Mouse (Mus musculus): ENCODE measurements at regions not wholly inside any gene's neighbourhood (a gene's known extent, or its start where the extent isn't known, plus 50 kb on each side); places are given as distances from the start of the nearest gene placed in this dataset.

DNA sequence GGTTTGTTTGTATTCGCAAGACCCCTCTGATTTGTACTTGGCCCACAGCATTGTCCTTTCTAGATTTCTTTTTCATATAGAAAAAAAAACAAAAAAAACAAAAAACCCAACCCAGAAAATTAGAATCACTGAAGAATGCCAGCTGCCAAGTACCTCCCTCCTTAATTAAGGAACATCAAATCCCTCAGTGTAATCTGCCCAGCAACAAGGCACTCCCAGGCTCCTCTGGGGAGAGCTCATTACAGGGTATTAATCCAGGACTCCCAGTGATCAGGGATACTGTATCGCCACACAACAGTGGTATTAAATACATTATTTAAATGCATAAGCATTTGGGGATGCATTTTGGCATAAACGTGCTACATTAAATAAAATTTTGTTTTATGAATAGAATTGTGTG, 1023.1 kb downstream of the Adgrl2 start:
- no peak for DNase-seq

DNA sequence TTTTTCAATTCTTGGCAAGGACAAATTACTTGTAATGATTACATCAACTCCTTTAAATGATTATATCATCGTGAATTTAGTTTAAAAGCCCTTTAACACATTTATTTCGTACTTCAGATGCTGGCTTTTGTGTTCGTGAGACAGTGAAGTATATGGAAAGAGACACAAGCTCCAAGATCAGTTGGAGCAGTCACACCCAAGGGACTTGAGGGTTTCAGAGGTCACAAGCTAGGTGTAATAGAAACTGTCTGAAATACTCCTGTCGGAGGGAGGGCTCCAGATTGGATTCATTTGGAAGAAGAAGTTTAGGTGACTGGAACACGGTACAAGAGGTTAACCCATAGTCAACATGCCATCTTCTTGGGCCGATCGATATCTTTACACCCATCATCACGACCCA, 1023.5 kb downstream of the Adgrl2 start:
- no peak for DNase-seq

DNA sequence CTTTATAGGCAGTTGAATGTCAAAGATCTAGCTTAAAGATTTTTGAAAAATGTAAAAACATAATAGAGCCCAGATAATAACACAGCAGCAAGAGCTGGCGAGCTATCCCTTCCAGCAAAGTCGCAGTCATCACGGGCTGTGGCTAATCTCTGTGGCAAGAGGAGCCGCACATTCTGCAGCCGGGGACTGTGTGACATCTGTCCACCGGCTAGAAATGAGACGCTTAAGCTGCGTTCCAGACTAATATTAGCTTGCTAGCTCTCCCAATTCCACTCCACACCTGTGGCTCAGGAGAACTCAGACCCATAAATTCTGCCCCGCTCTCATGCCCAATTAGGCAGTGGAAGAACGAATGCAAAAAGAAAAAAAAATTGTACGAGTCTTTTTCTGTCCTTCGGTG, 1024.0 kb downstream of the Adgrl2 start:
- no peak for DNase-seq

DNA sequence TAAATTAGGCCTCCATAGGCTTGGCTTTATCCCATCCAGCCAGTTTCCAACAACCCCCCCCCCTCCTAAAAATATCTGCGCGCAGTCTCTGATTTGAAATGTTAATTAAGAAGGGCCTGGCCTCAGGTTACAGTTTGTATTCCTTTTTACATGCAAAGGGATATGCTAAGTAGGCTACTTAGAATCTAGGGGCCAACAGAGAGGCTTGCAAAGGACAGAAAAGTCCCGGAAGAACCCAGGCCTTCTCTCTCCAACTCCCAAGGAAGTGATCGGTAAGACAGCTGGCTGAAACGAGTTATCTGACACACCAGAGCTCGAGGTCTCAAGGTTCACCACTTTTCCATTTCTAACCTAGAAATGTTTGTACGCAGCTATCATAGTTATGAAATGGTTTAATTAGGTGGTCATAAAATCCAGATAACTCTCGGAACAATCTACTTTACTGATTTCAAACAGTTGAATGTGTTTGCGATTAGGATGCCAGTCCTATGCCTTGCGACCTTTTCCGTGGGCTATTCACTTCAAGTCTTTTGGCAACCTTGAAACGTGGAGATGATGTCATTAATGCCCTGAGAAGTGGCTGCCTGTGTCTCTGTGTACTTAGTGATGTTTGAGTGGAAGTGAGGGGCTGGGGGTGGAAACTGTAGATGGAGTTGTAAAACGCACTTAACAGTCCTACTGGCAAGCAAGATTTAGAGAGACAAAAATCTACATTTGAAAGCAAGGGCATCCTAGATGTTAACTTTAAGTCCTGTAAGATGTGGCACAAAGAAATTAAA, 1026.5 kb downstream of the Adgrl2 start:
- DNase-seq, result no peak

DNA sequence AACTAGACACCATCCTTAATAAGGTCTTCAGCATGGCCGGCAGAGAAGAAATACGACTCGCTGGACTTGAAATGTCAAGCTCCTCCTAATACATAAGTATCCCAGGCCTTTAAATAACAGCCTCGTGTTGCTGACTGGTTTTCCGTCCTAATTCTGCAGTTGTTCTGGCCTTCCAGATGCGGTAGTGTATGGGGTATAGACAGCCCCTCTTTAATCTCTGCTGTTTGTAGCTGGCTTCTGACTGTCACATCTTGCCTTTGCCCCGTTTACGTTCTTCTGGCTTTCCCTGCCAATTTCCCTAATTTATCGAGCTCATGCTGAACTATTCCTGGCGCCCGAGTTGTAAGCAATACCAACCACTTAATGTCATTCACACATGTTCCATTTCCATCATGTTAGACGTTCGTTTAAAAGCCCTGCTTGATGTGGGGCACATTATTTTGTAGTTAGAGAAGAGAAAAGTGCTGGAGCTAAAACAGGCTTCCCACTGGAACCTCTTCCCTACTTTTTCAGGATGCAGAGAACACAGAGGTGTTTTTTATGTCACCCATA, 1042.2 kb downstream of the Adgrl2 start:
- no peak for DNase-seq

DNA sequence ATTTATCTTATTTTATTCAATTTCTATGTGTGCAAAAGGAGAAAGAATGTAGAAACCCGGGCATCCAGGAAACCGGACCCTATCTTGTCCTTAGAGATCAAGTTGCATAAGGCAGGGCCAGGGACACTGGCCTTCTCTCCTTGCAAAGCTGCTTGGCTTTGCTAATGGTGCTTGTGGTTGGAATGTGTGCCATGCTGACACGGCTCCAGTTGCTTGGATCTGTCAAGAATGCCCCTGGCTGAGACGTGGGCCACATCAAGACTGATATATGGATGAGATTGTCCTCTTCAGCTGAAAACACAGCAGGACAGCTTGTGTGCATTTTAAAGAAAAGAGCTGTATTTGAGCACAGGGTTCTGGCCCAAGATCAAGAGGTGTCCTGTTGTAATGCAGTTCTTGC, 1047.0 kb downstream of the Adgrl2 start:
- DNase-seq, result no peak

DNA sequence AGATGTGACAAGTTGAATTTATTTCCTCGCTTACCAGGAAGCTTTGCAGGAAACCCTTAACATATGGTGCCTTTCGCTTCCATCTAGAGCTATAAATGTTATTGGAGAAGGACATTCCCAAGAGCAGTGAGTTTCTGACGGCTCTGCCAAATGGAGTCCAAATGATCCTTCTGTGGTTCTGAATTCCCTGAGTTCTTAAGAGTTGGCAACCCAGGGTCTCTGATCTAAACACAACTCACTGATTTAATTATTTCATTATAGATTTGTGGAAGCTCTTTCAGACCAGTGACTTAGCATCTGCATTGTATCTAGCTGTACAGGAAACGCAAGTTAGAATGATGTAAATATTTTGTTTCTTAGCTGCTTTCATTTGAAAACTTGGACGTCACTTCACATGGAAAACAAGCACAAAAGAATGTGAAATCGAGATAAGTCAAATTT, 1059.5 kb downstream of the Adgrl2 start:
- no peak for DNase-seq

DNA sequence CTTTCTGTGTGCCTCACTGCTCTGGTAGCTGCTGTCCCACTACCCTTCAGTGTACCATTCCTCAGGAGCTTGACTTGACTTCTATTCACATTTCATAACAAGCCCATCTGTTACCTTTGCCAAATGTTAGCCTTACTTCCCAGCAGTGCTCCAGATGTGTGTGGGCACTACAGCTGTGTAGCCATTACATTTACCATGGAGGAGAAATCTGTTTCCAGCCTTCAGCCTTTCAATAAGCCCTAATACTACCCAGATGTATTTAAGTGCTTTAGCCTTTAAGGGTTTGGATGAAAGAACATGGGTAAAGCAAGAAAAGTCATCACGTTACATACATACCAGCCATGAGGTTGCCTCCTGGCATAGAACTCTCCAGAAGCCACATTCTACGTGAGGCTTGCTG, 1068.0 kb downstream of the Ttll7 start:
- no peak for DNase-seq

DNA sequence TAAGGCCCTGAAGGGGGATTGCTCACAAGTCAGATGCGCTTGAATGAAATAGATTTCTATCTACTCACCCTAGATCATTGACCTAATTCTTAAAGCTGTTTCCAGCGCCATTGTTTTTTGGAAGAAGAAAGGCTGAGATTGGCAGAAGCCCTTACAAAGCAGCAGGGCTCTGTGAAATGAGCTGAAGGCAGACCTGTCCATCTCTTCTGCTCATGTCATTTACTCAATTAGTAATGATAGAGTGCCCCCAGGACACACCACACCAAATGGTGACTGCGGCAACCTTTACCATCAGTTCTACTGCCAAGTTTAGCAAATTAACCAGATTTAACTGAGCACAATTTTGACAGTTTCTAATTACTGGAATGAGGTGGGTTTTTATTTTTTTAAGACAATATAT, 1067.5 kb downstream of the Ttll7 start:
- no peak for DNase-seq

DNA sequence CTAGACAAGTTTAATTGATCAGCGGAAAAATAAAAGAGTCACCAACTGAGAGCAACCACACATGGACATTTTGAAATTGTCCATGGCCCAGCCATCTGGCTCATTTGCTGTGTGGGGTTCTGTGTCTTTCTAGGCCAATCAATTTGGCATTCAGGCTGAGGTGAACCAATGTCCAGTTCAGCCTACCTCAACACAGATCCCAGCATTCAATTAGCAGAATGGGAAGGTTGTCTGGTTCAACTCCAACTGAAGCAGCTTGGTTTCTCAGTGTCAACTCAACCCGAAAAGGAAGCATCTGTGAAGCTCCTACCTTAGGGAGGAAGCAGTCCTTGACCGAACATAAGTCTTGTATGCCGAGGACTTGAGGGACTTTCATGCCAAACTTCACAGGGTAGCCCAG, 1067.0 kb downstream of the Ttll7 start:
- no peak for DNase-seq

DNA sequence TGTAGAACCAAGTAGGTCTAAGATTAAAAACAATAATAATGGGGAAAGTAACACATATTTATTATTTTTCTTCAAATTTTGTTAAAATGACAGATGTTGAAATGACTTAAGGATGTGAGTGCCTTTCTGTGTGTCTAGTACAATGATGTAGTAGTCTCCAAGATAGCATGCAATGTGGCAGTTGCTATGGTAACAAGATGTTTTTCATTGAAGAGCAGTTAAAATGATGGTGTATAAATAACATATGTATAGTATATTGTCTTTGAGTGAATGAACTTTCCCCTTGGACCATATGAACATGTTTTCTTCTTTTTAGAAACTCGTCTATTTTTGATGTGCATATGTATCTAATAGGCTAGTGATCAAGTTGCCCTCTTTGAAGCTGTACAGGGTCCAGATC, 1044.6 kb downstream of the Ttll7 start:
- DNase-seq, result no peak

DNA sequence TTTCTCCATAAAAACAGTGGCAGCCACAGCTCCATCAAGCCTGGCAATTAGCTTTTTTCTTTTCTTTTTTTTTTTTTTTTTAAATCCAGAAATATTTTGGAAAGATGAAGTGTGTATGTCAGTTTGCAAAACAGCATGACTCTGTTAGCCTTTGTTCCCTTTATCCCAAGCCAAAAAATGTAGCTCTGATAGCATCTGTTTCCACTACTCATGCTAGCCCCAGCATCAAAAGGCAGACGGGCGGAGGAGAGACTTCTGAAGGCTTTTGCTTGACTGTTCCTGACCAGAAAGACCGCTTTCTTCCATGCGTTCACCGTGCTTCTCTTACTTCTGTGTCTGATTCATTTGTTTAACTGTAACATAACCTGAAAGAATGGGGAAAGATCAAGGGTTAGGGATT, 1039.5 kb downstream of the Ttll7 start:
- no peak for DNase-seq

DNA sequence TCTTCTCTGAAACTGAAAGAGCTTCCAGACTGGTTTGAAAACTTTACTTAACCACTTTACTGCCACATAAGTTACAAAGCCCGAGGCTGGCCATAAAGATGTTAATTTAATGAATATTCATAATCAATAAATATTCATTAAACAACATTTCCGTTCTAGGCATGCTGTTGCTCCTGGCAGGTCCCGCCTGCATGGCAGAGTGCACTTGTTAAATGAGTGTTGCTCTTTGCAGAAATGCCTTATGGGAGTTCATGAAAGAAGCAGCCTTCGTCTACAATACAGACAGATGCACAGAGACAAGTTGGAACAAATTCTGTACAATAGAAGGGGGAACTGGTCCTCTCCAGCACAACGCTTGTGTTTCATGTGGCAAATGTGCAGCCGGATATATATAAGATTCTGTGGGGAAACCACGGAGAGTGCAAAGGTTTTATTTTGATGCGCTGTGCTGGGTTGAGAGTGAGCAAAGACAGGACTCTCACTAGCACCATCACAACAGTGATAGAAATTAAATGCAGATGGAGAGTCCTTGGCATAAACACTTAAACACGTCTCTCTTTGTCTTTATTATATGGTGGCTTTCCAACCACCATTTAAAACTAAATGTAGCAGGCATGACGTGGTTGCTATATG, 1034.2 kb downstream of the Ttll7 start:
- DNase-seq, result no peak

DNA sequence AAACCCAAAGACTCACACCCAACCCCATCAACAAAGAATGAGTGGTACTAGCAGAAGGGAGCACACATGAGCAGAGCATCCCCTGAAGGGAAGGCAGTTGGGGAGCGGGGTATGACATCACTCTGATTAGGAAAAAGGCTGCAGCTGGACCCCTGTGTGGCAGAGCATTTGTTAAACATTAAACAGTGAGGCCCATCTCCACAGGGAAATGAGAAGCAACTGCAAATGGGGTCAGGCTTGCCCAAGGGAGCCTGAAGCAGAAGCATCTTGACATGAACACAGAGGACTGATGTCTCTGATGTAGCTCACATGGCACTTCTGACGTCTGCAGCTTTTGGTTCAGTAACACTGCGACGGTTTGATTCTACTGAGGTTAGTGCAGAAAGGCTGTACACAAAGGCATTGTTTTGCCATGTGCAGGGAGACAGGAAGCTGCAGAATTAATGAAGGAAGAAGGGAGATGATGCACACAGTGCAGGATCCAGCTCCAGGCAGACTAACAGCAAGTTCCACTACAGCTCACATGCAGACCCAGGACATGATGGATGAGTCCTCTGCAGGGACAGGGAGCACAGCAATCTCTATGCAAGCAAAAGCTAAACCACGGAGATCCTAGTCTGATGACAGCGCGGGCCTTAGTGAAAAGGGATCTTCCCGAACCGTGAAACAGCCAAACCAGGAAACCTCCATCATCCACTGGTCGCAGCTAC, 1030.9 kb downstream of the Ttll7 start:
- no peak for DNase-seq

DNA sequence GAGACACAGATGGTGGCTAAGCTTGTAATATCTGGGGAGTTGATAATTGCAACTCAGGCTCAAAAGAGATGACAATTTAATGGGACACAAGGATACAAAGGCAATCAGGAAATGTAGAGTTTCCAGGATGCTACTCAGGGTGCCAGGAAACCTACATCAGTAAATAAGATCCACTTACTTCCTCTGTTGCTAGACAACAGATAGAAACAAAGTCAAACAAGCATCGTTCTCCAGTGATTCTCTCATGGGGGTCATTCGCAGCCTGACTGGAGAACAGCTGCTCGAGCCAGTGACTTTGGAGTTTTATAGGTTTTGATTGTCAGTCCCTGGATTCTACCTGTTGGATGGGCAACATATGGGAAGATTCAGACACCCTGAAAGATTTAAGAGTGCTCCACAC, 1026.5 kb downstream of the Ttll7 start:
- DNase-seq, result no peak

DNA sequence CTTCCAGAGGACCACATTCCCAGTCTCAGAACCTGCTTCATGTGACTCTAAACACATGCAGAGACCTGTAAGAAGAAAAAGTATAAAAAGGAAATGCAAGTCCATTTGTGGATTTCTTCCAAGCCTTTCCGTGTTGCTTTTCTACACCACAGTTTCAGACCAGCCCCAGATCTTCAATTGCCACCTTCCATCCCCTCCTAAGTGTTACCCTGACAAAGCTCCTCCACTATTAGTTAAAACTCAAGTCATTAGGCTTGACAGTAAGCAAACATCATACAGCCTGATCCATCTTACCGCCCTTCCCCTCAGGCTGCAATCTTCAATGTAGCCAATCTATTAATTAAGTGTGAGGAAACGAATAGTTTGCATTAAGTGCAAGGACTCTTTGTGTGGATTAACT, 1016.1 kb downstream of the Ttll7 start:
- no peak for DNase-seq

DNA sequence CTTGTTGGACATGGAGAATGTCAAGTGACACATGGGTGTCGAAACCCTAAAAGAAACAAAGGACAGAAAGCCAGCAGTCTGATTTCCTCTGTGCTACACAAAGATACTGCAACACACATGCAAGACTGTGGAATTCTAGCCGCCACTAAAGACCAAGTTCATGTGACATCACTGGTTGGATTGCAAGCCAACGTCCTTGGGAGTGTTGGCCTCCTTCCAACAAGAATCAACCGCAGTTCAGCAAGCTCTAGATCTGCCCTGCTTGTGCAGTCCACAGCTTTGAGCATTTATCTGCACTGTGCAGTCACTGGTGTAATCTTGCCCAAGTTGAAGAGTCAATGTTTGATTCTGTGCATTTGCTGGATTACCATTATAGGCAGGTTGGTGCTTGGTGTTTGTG, 1001.2 kb downstream of the Ttll7 start:
- DNase-seq, result no peak

DNA sequence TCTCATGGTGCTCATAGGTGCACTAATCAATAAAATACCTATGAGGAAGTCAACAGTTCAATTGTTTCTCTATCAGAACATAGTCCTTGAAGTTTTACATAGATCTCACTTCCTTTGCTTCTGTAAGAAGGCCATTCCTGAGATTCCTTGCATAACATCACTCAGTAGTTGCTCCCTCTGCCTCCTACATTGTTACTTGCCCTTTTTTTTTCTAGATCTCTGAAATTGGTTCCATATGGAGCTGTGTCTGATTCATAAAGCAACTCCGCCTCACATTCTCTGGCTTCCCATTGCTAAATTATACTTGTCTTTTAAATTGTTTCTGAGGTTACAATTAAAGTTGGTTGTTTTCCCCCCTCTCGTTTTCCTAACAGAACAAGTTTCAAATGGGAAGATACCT, 1000.7 kb downstream of the Ttll7 start:
- no peak for DNase-seq

DNA sequence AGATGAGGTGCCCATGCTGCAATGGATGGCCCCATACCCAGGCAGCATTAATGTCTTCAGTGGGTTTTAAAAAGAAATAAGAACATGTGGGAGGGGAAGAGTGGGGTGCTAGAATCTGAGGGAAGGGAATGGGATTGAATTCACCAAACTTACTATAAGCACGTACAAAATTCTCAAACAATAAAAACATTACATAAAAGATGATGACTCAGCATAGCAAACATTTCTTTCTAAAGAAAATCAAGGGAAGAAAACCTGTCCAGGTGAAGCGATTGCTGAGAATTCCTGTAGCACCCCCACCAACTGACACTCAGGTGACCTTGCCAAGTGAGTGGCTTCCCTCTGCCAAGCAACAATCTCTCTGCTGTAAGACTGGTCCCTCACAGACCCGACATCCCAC, 989.2 kb downstream of the Ttll7 start:
- no peak for DNase-seq

DNA sequence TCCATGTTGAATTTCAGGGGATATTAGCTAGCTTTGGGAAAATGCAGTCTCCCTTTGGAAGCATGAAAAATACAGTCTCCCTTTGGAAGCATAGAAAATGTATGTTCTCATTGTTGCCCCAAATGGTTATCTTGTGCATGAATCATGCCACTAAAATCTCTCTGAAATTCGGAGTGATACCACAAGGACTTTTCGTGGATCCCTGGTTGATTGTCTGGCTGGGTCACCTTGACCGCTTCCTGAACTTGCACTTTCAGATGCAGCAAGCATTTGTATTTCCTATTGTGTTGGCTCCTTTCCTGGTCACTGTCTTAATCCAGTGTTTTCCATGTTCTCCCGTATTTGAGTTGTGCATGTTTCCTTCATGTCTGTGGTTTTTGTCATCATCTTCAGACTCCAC, 986.6 kb downstream of the Ttll7 start:
- DNase-seq, result no peak

DNA sequence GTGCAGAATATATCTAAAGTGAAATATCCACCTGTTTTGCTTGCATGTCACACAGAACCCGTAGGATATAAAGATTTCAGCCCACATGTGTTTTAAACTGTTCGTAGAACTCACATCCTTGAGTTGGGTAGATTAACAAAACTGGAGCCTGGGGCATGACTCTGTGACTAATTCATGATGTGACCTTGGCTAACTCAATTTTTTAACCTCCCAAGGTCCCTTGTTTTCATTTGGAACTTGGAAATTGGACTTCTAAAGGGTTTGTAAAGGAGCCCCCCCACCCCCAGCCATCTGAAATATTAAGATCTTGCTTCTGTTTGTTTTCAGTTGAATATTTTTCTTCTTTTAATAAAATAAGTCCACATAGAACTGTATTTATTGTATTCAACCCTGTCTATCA, 983.5 kb downstream of the Ttll7 start:
- DNase-seq, result no peak

DNA sequence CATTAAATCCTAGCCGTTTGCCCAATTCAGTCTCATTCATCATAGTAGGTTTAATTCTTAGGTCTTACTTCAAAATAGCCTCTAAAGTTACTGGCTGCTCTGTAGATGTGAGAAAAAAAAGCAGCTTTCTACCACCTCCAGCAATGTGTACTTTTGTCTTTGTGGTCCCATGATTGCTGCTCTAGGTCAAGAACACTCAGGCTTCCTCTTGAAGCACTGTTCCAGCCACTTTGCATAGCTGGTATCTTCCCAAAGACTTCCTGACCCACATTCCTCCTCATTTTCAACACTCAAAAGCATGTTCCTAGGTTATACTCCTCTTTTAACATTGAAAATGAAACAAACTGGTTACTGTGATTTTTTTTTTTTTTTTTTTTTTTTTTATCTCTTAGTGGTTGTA, 973.2 kb downstream of the Ttll7 start:
- DNase-seq, result peak; percentile 3 to 9

DNA sequence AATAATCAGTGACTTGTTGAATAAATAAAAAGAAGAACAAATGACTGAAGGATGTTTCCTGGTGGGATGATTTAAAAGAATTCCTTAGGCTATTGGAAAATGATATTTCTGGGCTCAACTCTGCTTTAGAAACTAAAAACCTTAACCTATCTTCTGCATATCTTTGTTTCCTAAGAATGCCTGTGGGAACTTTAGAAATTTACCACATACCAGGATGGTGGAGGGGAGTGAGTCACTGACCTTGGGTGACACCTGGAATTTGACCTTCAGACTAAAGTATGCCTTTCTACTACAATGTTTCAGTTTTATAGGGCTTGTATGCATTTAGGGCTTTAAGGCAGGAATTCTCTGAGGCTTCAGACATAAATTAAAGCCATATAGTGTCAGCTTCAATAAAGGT, 972.3 kb downstream of the Ttll7 start:
- DNase-seq, result no peak

DNA sequence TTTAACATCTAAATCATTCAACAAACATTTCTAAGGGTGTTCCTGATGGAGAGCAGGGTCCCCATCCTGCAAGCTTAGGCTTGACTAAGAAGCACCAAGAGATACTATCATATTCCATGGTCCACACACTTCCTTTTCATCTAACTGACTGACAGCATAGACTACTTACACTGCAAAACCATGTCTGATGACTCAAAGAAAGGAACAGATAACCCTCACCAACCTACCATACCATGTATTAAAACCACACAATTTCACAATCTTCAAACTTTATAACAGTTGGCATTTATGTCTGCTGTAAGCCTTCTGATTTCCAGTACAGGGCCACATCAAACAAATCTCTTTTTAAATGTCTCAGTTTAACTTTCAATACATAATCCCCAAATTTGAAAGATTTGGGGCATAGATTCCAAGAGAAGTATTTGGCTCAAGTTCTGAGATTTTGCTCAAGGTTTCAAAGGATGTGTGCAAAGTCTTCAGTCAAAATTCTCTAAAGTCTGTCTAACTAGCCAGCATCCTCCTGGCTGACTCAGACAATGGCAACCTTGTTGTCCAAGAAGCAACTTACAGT, 962.0 kb downstream of the Ttll7 start:
- DNase-seq, result no peak
